Mouse (Mus musculus): Measurements from ENCODE around the gene Dennd1a. TPM values are rescaled to one million over a fixed set of nuclear protein-coding genes. Genes with fewer than 3 reads are reported as not detected.

Dennd1a gene
- polyA plus RNA-seq, 1 experiment from 2014 or later, result 3.1 TPM

- no peak overlapping the region for H3K9ac ChIP-seq (ENCODE audit: low read length)
- no peak overlapping the region for H3K4me2 ChIP-seq (replicated peaks; ENCODE audit: low read depth)
- no peaks in the 10 kb centered on the region for H3K27me3 ChIP-seq (ENCODE audit: control insufficient read depth, insufficient read depth, low read length)
- DNase-seq (ENCODE audit: low spot score) (no peak), ATAC-seq (ENCODE audit: low FRiP score, low TSS enrichment) (no peak)
- TF ChIP-seq CTCF (IDR thresholded peaks at IDR 0.05; ENCODE audit: low read depth), result no peak
- H3K27ac ChIP-seq (replicated peaks), result no peak overlapping the region
- H3K4me3 ChIP-seq (ENCODE audit: low read depth, low read length), result no peak overlapping the region
- no peaks in the 10 kb centered on the region for H3K9me3 ChIP-seq (ENCODE audit: control insufficient read depth, low read length)
- H3K36me3 ChIP-seq (ENCODE audit: control insufficient read depth, insufficient read depth, low read length), result no peaks in the 10 kb centered on the region
- WGBS, result 74% methylated on average over 4 of the region's 4 CpGs
- H3K4me1 ChIP-seq (replicated peaks; ENCODE audit: control insufficient read depth, insufficient read depth), result no peaks in the 10 kb centered on the region
Observed at GRCm38 (mm10) chr2:38023741-38024130, 263.5 kb downstream of the Dennd1a start.

- Histone ChIP-seq H3K4me1 (replicated peaks; ENCODE audit: control insufficient read depth, insufficient read depth) (no peaks in the 10 kb centered on the region), H3K4me2 (replicated peaks; ENCODE audit: low read depth) (no peak overlapping the region), H3K4me3 (ENCODE audit: low read depth, low read length) (no peak overlapping the region), H3K36me3 (ENCODE audit: control insufficient read depth, insufficient read depth, low read length) (no peaks in the 10 kb centered on the region), H3K9ac (ENCODE audit: low read length) (no peak overlapping the region), H3K27ac (replicated peaks) (no peak overlapping the region), H3K9me3 (ENCODE audit: control insufficient read depth, low read length) (no peaks in the 10 kb centered on the region), H3K27me3 (ENCODE audit: control insufficient read depth, insufficient read depth, low read length) (no peaks in the 10 kb centered on the region)
- DNase-seq (ENCODE audit: low spot score) (no peak), ATAC-seq (ENCODE audit: low FRiP score, low TSS enrichment) (no peak)
- TF ChIP-seq EP300 (optimal IDR thresholded peaks at IDR 0.05) (no peak), CTCF (IDR thresholded peaks at IDR 0.05; ENCODE audit: low read depth) (no peak)
- 62% methylated on average over 9 of the region's 9 CpGs for WGBS
Observed at GRCm38 (mm10) chr2:38023054-38023740, 264.0 kb downstream of the Dennd1a start.

DNA sequence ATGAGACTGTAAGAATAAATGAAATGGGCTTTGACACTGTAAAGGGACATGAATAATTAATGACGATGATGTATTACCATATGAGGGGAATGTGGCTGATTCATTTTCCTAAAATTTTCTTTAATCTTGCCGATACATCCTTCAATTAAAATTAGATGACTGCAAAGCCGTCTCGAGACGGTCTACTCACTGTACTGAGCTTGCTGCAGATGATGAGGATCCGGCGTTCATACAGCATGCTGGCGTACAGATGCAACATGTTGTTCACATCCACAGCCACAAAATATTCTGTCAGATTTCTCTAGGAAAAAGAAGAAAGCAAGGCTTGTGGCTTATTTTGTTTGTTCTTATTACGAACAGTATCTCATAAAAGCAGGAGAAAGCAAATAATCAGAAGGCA is 266.0 kb downstream of the Dennd1a start:
- Histone ChIP-seq H3K9me3 (ENCODE audit: control insufficient read depth, low read length) (no peaks in the 10 kb centered on the region), H3K27ac (replicated peaks) (no peak overlapping the region), H3K4me2 (replicated peaks; ENCODE audit: low read depth) (no peak overlapping the region), H3K27me3 (ENCODE audit: control insufficient read depth, insufficient read depth, low read length) (no peaks in the 10 kb centered on the region), H3K4me1 (replicated peaks; ENCODE audit: control insufficient read depth, insufficient read depth) (no peaks in the 10 kb centered on the region), H3K4me3 (ENCODE audit: low read depth, low read length) (no peak overlapping the region), H3K9ac (ENCODE audit: low read length) (no peak overlapping the region), H3K36me3 (ENCODE audit: control insufficient read depth, insufficient read depth, low read length) (no peaks in the 10 kb centered on the region)
- WGBS, result 91% methylated on average over 9 of the region's 9 CpGs
- DNase-seq (ENCODE audit: low spot score), result no peak
- TF ChIP-seq CTCF (IDR thresholded peaks at IDR 0.05; ENCODE audit: low read depth), result no peak
- no peak for ATAC-seq (ENCODE audit: low FRiP score, low TSS enrichment)

GRCm38 (mm10) chr2:38014702-38015101 is 272.5 kb downstream of the Dennd1a start:
- Histone ChIP-seq H3K4me2 (replicated peaks; ENCODE audit: low read depth) (no peak overlapping the region), H3K9ac (ENCODE audit: low read length) (no peak overlapping the region), H3K36me3 (ENCODE audit: control insufficient read depth, insufficient read depth, low read length) (no peaks in the 10 kb centered on the region), H3K4me1 (replicated peaks; ENCODE audit: control insufficient read depth, insufficient read depth) (0 out of 2 replicates have a peak, but pooled peaks cover 4% of the 10 kb centered on the region), H3K4me3 (ENCODE audit: low read depth, low read length) (no peak overlapping the region), H3K9me3 (ENCODE audit: control insufficient read depth, low read length) (no peaks in the 10 kb centered on the region), H3K27ac (replicated peaks) (no peak overlapping the region), H3K27me3 (ENCODE audit: control insufficient read depth, insufficient read depth, low read length) (no peaks in the 10 kb centered on the region)
- ATAC-seq (ENCODE audit: low FRiP score, low TSS enrichment), result no peak
- no peak for DNase-seq (ENCODE audit: low spot score)
- TF ChIP-seq EP300 (optimal IDR thresholded peaks at IDR 0.05), result no peak
- TF ChIP-seq CTCF (IDR thresholded peaks at IDR 0.05; ENCODE audit: low read depth), result no peak
- WGBS, result 86% methylated on average over 1 of the region's 1 CpGs

DNA sequence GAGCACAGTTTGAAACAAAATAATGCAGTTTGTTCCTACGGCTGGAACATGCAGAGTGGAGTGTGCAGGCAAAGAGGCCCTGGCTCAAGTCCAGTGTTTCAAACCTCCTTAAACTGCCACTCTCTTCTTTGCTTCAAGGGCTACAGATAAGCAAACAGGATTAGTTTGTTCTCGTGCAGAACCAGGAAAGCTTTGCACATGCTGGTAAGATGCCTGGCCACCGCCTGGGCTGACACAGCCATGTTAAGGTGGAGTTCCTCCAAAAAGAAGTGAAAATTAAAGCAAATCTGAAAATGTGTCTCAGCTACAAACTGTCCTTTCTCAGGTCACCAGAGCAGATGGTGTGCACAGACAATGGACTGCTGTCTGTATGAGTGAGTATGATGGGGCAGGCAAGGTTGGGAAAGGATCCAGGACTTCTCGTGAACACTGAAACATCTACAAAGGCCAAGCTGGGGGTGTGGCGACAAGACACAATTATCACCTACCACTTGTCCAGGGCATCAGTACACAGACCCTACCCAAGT is 273.3 kb downstream of the Dennd1a start:
- no peak for TF ChIP-seq EP300 (optimal IDR thresholded peaks at IDR 0.05)
- no peak for TF ChIP-seq CTCF (IDR thresholded peaks at IDR 0.05; ENCODE audit: low read depth)
- 17% methylated on average over 5 of the region's 5 CpGs for WGBS
- peak; percentile 53 for DNase-seq (ENCODE audit: low spot score)
- Histone ChIP-seq H3K36me3 (ENCODE audit: control insufficient read depth, insufficient read depth, low read length) (no peaks in the 10 kb centered on the region), H3K4me3 (ENCODE audit: low read depth, low read length) (no peak overlapping the region), H3K27me3 (ENCODE audit: control insufficient read depth, insufficient read depth, low read length) (no peaks in the 10 kb centered on the region), H3K9me3 (ENCODE audit: control insufficient read depth, low read length) (no peaks in the 10 kb centered on the region), H3K4me2 (replicated peaks; ENCODE audit: low read depth) (peak overlapping the region; percentile 35; the same call in 1 of the 2 replicates), H3K4me1 (replicated peaks; ENCODE audit: control insufficient read depth, insufficient read depth) (0 out of 2 replicates have a peak, but pooled peaks cover 4% of the 10 kb centered on the region), H3K9ac (ENCODE audit: low read length) (no peak overlapping the region), H3K27ac (replicated peaks) (peak overlapping the region; percentile 63)
- peak; percentile 60; the same call in 1 of the 2 replicates for ATAC-seq (ENCODE audit: low FRiP score, low TSS enrichment)

GRCm38 (mm10) chr2:38007238-38007637 is 280.0 kb downstream of the Dennd1a start:
- Histone ChIP-seq H3K9me3 (ENCODE audit: control insufficient read depth, low read length) (no peaks in the 10 kb centered on the region), H3K9ac (ENCODE audit: low read length) (no peak overlapping the region), H3K27me3 (ENCODE audit: control insufficient read depth, insufficient read depth, low read length) (no peaks in the 10 kb centered on the region), H3K4me3 (ENCODE audit: low read depth, low read length) (no peak overlapping the region), H3K4me1 (replicated peaks; ENCODE audit: control insufficient read depth, insufficient read depth) (0 out of 2 replicates have a peak, but pooled peaks cover 2% of the 10 kb centered on the region), H3K4me2 (replicated peaks; ENCODE audit: low read depth) (no peak overlapping the region), H3K36me3 (ENCODE audit: control insufficient read depth, insufficient read depth, low read length) (no peaks in the 10 kb centered on the region), H3K27ac (replicated peaks) (no peak overlapping the region)
- ATAC-seq (ENCODE audit: low FRiP score, low TSS enrichment) (no peak), DNase-seq (ENCODE audit: low spot score) (no peak)
- TF ChIP-seq EP300 (optimal IDR thresholded peaks at IDR 0.05), result no peak
- no peak for TF ChIP-seq CTCF (IDR thresholded peaks at IDR 0.05; ENCODE audit: low read depth)
- 84% methylated on average over 1 of the region's 1 CpGs for WGBS

Measured in stomach, postnatal 0 days (tissue).